ENCODE assay signal across 8 mouse cellular contexts in genomic region chr2:69428116-69428515, GRCm38 (mm10). TPM values are rescaled to one million over a fixed set of nuclear protein-coding genes. Genes with fewer than 3 reads are reported as not detected.
DNase-seq lines count a peak whose midpoint lies in the region; ATAC-seq and TF ChIP-seq lines count a peak whose summit lies in the region.

No protein-coding gene starts in this region.

- TF ChIP-seq POLR2A in brain, embryonic 14.5 days (IDR thresholded peaks at IDR 0.05; ENCODE audit: borderline replicate concordance, extremely low read depth, insufficient read depth, insufficient read length, poor library complexity, severe bottlenecking), result no peak

- peak; percentile 5 for DNase-seq in MEL-GATA-1-ER (ENCODE audit: extremely low read depth, low read depth)
- DNase-seq in brain, embryonic 14.5 days (ENCODE audit: low read depth), result peak; percentile 89
- DNase-seq in forebrain, embryonic 11.5 days (ENCODE audit: low spot score), result peak; percentile 82
- DNase-seq in hindbrain, postnatal 0 days (ENCODE audit: low spot score), result peak; percentile 89
- peak; percentile 28 for DNase-seq in left cerebral cortex, adult 11 months (ENCODE audit: low spot score)
- peak; percentile 68 to 79 for DNase-seq in right cerebral cortex, postnatal 10 days (ENCODE audit: low spot score in 2 of 2)

- peak; percentile 73 for ATAC-seq in forebrain, embryonic 11.5 days (replicated peaks; ENCODE audit: low FRiP score)
- ATAC-seq in hindbrain, postnatal 0 days, result peak; percentile 69
- ATAC-seq in megakaryocyte-erythroid progenitor cell, adult 5-6 weeks (replicated peaks; ENCODE audit: low FRiP score, low TSS enrichment, poor library complexity, severe bottlenecking), result 0 out of 2 replicates have a peak, but pooled peaks have one; percentile 65
- no peak for ATAC-seq in inflammation-experienced regulatory T-cells, adult 6 months

- WGBS in forebrain, embryonic 11.5 days, result 35% methylated on average over 3 of the region's 3 CpGs
- 34% methylated on average over 3 of the region's 3 CpGs for WGBS in hindbrain, postnatal 0 days

- no peaks in the 10 kb centered on the region for H3K36me3 ChIP-seq in forebrain, embryonic 11.5 days (ENCODE audit: control insufficient read depth, insufficient read depth, low read length)
- H3K36me3 ChIP-seq in hindbrain, postnatal 0 days (ENCODE audit: insufficient read depth, low read length), result no peaks in the 10 kb centered on the region

- H3K27me3 ChIP-seq in forebrain, embryonic 11.5 days (ENCODE audit: control insufficient read depth, insufficient read depth, low read length), result no peaks in the 10 kb centered on the region
- H3K27me3 ChIP-seq in hindbrain, postnatal 0 days (ENCODE audit: insufficient read depth, low read length), result no peaks in the 10 kb centered on the region

- TF ChIP-seq CTCF in brain, embryonic 14.5 days (IDR thresholded peaks at IDR 0.05; ENCODE audit: borderline replicate concordance, extremely low read depth, insufficient read depth, insufficient read length), result peak; percentile 72; the same call in 1 of the 2 replicates
- TF ChIP-seq CTCF in hindbrain, postnatal 0 days (IDR thresholded peaks at IDR 0.05; ENCODE audit: low read depth), result peak; percentile 88

- no peak overlapping the region for H3K9ac ChIP-seq in forebrain, embryonic 11.5 days (ENCODE audit: low read length)
- H3K9ac ChIP-seq in hindbrain, postnatal 0 days (replicated peaks; ENCODE audit: low read length), result no peak overlapping the region

- H3K9me3 ChIP-seq in forebrain, embryonic 11.5 days (ENCODE audit: control insufficient read depth, low read length), result no peaks in the 10 kb centered on the region
- no peaks in the 10 kb centered on the region for H3K9me3 ChIP-seq in hindbrain, postnatal 0 days (ENCODE audit: low read length)

- no peak overlapping the region for H3K4me2 ChIP-seq in forebrain, embryonic 11.5 days (ENCODE audit: low read depth, low read length, severe bottlenecking)
- H3K4me2 ChIP-seq in hindbrain, postnatal 0 days (ENCODE audit: low read depth, low read length), result no peak overlapping the region

- no peaks in the 10 kb centered on the region for H3K4me1 ChIP-seq in forebrain, embryonic 11.5 days (replicated peaks; ENCODE audit: control insufficient read depth, insufficient read depth, low read length)
- H3K4me1 ChIP-seq in hindbrain, postnatal 0 days (ENCODE audit: insufficient read depth, low read length), result no peaks in the 10 kb centered on the region

- H3K27ac ChIP-seq in forebrain, embryonic 11.5 days (ENCODE audit: low read depth, low read length), result no peak overlapping the region
- H3K27ac ChIP-seq in hindbrain, postnatal 0 days, result no peak overlapping the region

- H3K4me3 ChIP-seq in forebrain, embryonic 11.5 days (ENCODE audit: low read depth, low read length), result no peak overlapping the region
- no peak overlapping the region for H3K4me3 ChIP-seq in hindbrain, postnatal 0 days (ENCODE audit: low read length)

RNA-seq across cellular contexts. Expression of gene Dhrs9, which starts 47.9 kb away (rescaled TPM):
- not detected in 2 replicates for polyA plus RNA-seq in brain, embryonic 14.5 days (2012; rRNA removed)
- not detected in 2 replicates for polyA plus RNA-seq in forebrain, embryonic 11.5 days (2014; fragmentation: Nextera tagmentation; extraction: Ambion mirVana)
- not detected in 2 replicates for total RNA-seq in hindbrain, postnatal 0 days (2014; rRNA removed)
- polyA plus RNA-seq in hindbrain, postnatal 0 days (2015; fragmentation: Nextera tagmentation; extraction: Ambion mirVana), result 0.04 TPM in 1 of 2 replicates, not detected in the other
- total RNA-seq in megakaryocyte-erythroid progenitor cell, adult 5-6 weeks (2014; fragmentation: Nextera tagmentation), result 0.37 TPM in 1 of 2 replicates, not detected in the other
- 0.23 and 0.33 TPM in 2 replicates for total RNA-seq in megakaryocyte-erythroid progenitor cell, adult 5-6 weeks (2017)
- polyA plus RNA-seq in inflammation-experienced regulatory T-cells, adult 6 months (2017; shearing (Covaris generic)), result not detected

Comparison
In these comparisons a context has a peak if more than half of its experiments do, and no peak if none do; other contexts are left out.
1. DNase-seq: peak in every context shown above with its lines; median percentile 89 in brain, embryonic 14.5 days; 89 in hindbrain, postnatal 0 days; 82 in forebrain, embryonic 11.5 days; 74 in right cerebral cortex, postnatal 10 days; 28 in left cerebral cortex, adult 11 months; 5 in MEL-GATA-1-ER.